Mouse (Mus musculus): ENCODE measurements around the gene Rad51ap2.

GRCm38 (mm10) chr12:11454146-11454545, 1.7 kb upstream of the Rad51ap2 start:
- TF ChIP-seq MYOG (IDR thresholded peaks at IDR 0.05; ENCODE audit: control insufficient read depth in 1 of 3, insufficient read depth in 1 of 3, insufficient read length in 2 of 3, low read depth in 2 of 3) = no peak
- no peak for TF ChIP-seq REST (IDR thresholded peaks at IDR 0.05; ENCODE audit: insufficient read depth, insufficient read length)
- no peak for TF ChIP-seq SRF (IDR thresholded peaks at IDR 0.05; ENCODE audit: control insufficient read depth, insufficient read length, low read depth)
- TF ChIP-seq TCF12 (IDR thresholded peaks at IDR 0.05; ENCODE audit: insufficient read depth, poor library complexity, severe bottlenecking) = no peak
- no peak for TF ChIP-seq CEBPB (IDR thresholded peaks at IDR 0.05; ENCODE audit: insufficient read depth, poor library complexity, severe bottlenecking)
- no peak for TF ChIP-seq MAX (IDR thresholded peaks at IDR 0.05; ENCODE audit: low read depth)
- no peak for TF ChIP-seq POLR2A (IDR thresholded peaks at IDR 0.05; ENCODE audit: insufficient read length, low read depth)
- TF ChIP-seq TCF3 (IDR thresholded peaks at IDR 0.05; ENCODE audit: insufficient read length, low read depth) = no peak
- no peak for TF ChIP-seq USF1 (IDR thresholded peaks at IDR 0.05; ENCODE audit: low read depth)
- TF ChIP-seq MYOD1 (IDR thresholded peaks at IDR 0.05; ENCODE audit: control insufficient read depth in 1 of 3, insufficient read length in 2 of 3, low read depth in 2 of 3) = no peak
- no peak for TF ChIP-seq POLR2AphosphoS2 (IDR thresholded peaks at IDR 0.05; ENCODE audit: insufficient read length, low read depth)
